Mouse (Mus musculus) stomach, postnatal 0 days (tissue): Measurements from ENCODE around the gene Il34. TPM values are rescaled to one million over a fixed set of nuclear protein-coding genes. Genes with fewer than 3 reads are reported as not detected.
A peak's percentile ranks its signal among the peaks of the same experiment; 100 is the strongest.

ENCODE experiments used
- ATAC-seq: fragments of 200-750 bp; cut with Nextera tagmentation; 2 replicates; pipeline ENCODE4 v1.8.0; 2017; ENCODE audit not compliant: low FRiP score, low TSS enrichment
- DNase-seq: peaks from one replicate; pipeline ENCODE4 v3.0.0-alpha.2; 2016; ENCODE audit warnings: low spot score
- H3K27ac ChIP-seq: fragments of 300-500 bp; sonication (generic); replicated peaks from 2 replicates; pipeline ENCODE4 v1.5.1; 2014; ENCODE audit warnings: mild to moderate bottlenecking, control low read depth
- H3K27me3 ChIP-seq: fragments of 300-500 bp; sonication (generic); 2 replicates; pipeline ENCODE4 v1.6.1; 2014; ENCODE audit warnings: low read length; ENCODE audit not compliant: control insufficient read depth, insufficient read depth
- H3K36me3 ChIP-seq: fragments of 300-500 bp; sonication (generic); 2 replicates; pipeline ENCODE4 v1.6.1; 2014; ENCODE audit warnings: low read length, mixed read lengths; ENCODE audit not compliant: control insufficient read depth, insufficient read depth
- H3K4me1 ChIP-seq: fragments of 300-500 bp; sonication (generic); replicated peaks from 2 replicates; pipeline ENCODE4 v1.6.1; 2014; ENCODE audit warnings: antibody characterized with exemption; ENCODE audit not compliant: control insufficient read depth, insufficient read depth
- H3K4me2 ChIP-seq: fragments of 300-500 bp; sonication (generic); replicated peaks from 2 replicates; pipeline ENCODE4 v1.6.1; 2014; ENCODE audit warnings: low read depth, mild to moderate bottlenecking, control low read depth, moderate library complexity
- H3K4me3 ChIP-seq: fragments of 300-500 bp; sonication (generic); 2 replicates; pipeline ENCODE4 v1.5.1; 2014; ENCODE audit warnings: low read depth, low read length, control low read depth
- H3K9ac ChIP-seq: fragments of 300-500 bp; sonication (generic); 2 replicates; pipeline ENCODE4 v1.6.1; 2014; ENCODE audit warnings: mild to moderate bottlenecking, low read length, control low read depth, mixed read lengths
- H3K9me3 ChIP-seq: fragments of 300-500 bp; sonication (generic); 2 replicates; pipeline ENCODE4 v1.6.1; 2016; ENCODE audit warnings: low read length; ENCODE audit not compliant: control insufficient read depth
- CTCF ChIP-seq: IDR thresholded peaks from 2 replicates; pipeline ENCODE4 v1.5.1; 2016; ENCODE audit warnings: antibody characterized with exemption, low read depth, mild to moderate bottlenecking, moderate library complexity
- EP300 ChIP-seq: optimal IDR thresholded peaks from 2 replicates; pipeline ENCODE3; 2016; ENCODE audit warnings: antibody characterized with exemption
- WGBS: fragments of 180-500 bp; shearing (Covaris S2); extraction: QIAGEN DNeasy Blood & Tissue Kit; methylation state at CpG from one replicate; pipeline ENCODE4 v1.1.7; 2014; 5-methylcytosine and 5-hydroxymethylcytosine counted together
- polyA plus RNA-seq: library from polyadenylated mRNA; unstranded; fragments of >200 nt; fragmentation: Nextera tagmentation; extraction: Ambion mirVana; gene quantifications from 2 replicates; pipeline ENCODE4 v1.2.1, GENCODE M21; 2015

The Il34 gene
- polyA plus RNA-seq, 1 experiment from 2014 or later, result 6.4 TPM

- Histone ChIP-seq H3K27me3 (no peaks in the 10 kb centered on the region), H3K4me1 (no peaks in the 10 kb centered on the region), H3K4me2 (no peak overlapping the region), H3K9me3 (no peaks in the 10 kb centered on the region), H3K36me3 (no peaks in the 10 kb centered on the region), H3K9ac (no peak overlapping the region), H3K4me3 (no peak overlapping the region), H3K27ac (no peak overlapping the region)
- TF ChIP-seq EP300 (no peak), CTCF (peak; percentile 96)
- WGBS, result 55% methylated on average over 10 of the region's 10 CpGs
- DNase-seq (no peak), ATAC-seq (peak; percentile 34; the same call in 1 of the 2 replicates)
Observed at GRCm38 (mm10) chr8:110749500-110750170, 56.1 kb downstream of the Il34 start.

DNA sequence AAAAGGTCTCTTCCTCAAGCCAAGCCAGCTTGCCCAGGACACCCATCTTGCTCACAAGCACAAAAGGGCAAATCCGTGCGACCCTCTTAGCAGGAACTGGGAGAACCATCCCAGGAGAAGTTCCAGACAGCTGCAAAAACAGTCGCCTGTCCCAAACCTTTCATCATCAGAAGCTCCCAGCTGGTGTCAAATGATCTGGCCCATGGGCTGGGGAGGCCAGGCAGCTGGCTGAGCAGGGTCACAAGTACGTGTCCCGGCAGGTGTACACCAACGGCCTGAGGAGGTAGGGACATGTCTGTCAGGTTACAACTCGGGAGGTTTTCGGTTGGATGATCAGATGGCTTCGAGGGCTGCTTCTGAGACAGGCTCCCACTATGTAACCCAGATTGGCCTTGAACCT is 59.1 kb downstream of the Il34 start:
- no peaks in the 10 kb centered on the region for H3K36me3 ChIP-seq
- no peak overlapping the region for H3K4me2 ChIP-seq
- H3K27ac ChIP-seq, result no peak overlapping the region
- WGBS, result 59% methylated on average over 9 of the region's 9 CpGs
- DNase-seq (no peak), ATAC-seq (no peak)
- no peak for TF ChIP-seq CTCF
- TF ChIP-seq EP300, result no peak
- no peaks in the 10 kb centered on the region for H3K27me3 ChIP-seq
- H3K9ac ChIP-seq, result no peak overlapping the region
- H3K4me3 ChIP-seq, result no peak overlapping the region
- H3K9me3 ChIP-seq, result no peaks in the 10 kb centered on the region
- H3K4me1 ChIP-seq, result no peaks in the 10 kb centered on the region

DNA sequence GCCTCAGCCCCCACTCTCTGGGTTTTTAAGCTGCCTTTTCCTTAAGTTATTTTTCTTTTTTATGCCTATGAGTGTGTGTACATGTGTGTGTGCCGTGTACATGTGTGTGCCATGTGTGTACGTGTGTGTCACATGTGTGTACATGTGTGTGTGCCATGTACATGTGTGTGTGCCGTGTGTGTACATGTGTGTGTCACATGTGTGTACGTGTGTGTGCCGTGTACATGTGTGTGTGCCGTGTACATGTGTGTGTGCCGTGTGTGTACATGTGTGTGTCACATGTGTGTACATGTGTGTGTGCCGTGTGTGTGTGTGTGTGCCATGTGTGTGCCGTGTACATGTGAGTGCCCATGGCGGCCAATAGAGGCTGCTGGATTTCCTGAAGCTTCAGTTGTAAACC is 60.6 kb downstream of the Il34 start:
- no peak overlapping the region for H3K4me3 ChIP-seq
- no peak overlapping the region for H3K4me2 ChIP-seq
- no peak overlapping the region for H3K9ac ChIP-seq
- no peak overlapping the region for H3K27ac ChIP-seq
- TF ChIP-seq EP300 (no peak), CTCF (no peak)
- H3K27me3 ChIP-seq, result no peaks in the 10 kb centered on the region
- no peaks in the 10 kb centered on the region for H3K9me3 ChIP-seq
- DNase-seq (no peak), ATAC-seq (no peak)
- H3K36me3 ChIP-seq, result peaks cover 2% of the 10 kb centered on the region
- WGBS, result 91% methylated on average over 10 of the region's 10 CpGs
- H3K4me1 ChIP-seq, result no peaks in the 10 kb centered on the region

DNA sequence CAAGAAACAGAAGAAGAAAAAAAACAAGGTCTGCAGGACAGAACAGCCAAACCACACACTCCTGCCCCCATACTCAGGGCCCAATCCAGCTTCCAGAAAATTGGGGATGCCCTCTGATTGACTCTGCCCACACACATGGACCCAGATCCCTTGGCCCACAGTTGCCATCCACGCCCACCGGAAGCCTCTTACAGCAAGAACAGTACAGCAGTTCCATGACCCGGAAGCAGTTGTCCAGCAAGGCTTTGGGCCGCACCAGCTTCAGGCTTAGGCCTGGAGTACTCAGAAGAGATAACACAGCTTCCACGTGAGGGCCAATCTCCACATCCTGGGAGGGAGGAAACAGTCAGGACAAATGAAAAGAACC is 63.3 kb downstream of the Il34 start:
- Histone ChIP-seq H3K36me3 (peaks cover 23% of the 10 kb centered on the region), H3K4me3 (no peak overlapping the region), H3K4me1 (no peaks in the 10 kb centered on the region), H3K27ac (no peak overlapping the region), H3K27me3 (no peaks in the 10 kb centered on the region), H3K4me2 (no peak overlapping the region), H3K9me3 (no peaks in the 10 kb centered on the region), H3K9ac (no peak overlapping the region)
- TF ChIP-seq CTCF (no peak), EP300 (no peak)
- ATAC-seq (no peak), DNase-seq (no peak)
- WGBS, result 89% methylated on average over 5 of the region's 5 CpGs

DNA sequence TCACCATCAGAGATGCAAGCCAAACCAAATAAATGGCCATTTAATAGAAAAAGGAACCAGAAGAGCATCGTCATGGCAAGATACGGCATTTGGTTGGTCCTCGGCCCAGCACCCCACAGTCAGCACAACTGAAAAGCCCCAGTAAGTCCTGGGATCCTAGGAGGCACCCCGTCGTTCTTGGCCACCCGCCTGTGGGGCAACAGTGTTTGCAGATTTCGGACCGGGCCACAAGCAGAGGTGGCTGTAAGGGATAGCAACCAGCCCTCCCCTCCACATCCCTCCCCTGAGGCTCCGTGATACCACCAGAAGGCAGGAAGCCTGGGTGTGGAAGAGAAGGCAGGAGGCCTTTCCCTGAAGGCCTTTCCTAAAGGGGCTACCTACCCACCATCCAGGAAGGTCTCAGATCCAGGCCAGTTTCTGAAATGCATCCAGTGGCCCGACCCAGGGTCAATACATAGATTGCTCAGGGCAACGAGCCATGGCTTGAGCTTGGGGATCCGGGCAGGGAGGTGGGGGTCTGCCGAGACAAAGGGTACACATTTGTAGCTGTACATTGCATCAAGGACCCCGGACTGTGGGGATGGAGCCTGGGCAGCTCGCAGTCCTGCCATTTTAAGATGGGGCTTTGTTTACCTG is 63.8 kb downstream of the Il34 start:
- peaks cover 28% of the 10 kb centered on the region for H3K36me3 ChIP-seq
- ATAC-seq (no peak), DNase-seq (no peak)
- H3K4me2 ChIP-seq, result no peak overlapping the region
- no peaks in the 10 kb centered on the region for H3K9me3 ChIP-seq
- 78% methylated on average over 15 of the region's 15 CpGs for WGBS
- no peak overlapping the region for H3K4me3 ChIP-seq
- no peaks in the 10 kb centered on the region for H3K4me1 ChIP-seq
- H3K9ac ChIP-seq, result no peak overlapping the region
- H3K27ac ChIP-seq, result no peak overlapping the region
- TF ChIP-seq CTCF (no peak), EP300 (no peak)
- no peaks in the 10 kb centered on the region for H3K27me3 ChIP-seq

GRCm38 (mm10) chr8:110740629-110741175 is 65.0 kb downstream of the Il34 start:
- WGBS, result 74% methylated on average over 5 of the region's 5 CpGs

More at GRCm38 (mm10) chr8:110740629-110741175, 65.0 kb downstream of the Il34 start:
- H3K9me3 ChIP-seq, result no peaks in the 10 kb centered on the region
- ATAC-seq (no peak), DNase-seq (no peak)
- no peaks in the 10 kb centered on the region for H3K27me3 ChIP-seq
- H3K4me2 ChIP-seq, result no peak overlapping the region
- H3K36me3 ChIP-seq, result peaks cover 31% of the 10 kb centered on the region
- TF ChIP-seq EP300 (no peak), CTCF (no peak)
- H3K4me1 ChIP-seq, result no peaks in the 10 kb centered on the region
- H3K27ac ChIP-seq, result no peak overlapping the region
- H3K9ac ChIP-seq, result no peak overlapping the region
- H3K4me3 ChIP-seq, result no peak overlapping the region
